Mouse (Mus musculus): Measurements from ENCODE around the gene Mcm8. TPM values are rescaled to one million over a fixed set of nuclear protein-coding genes. Genes with fewer than 3 reads are reported as not detected.

The Mcm8 gene
- polyA plus RNA-seq, 1 experiment from 2014 or later = 19.3 TPM

DNA sequence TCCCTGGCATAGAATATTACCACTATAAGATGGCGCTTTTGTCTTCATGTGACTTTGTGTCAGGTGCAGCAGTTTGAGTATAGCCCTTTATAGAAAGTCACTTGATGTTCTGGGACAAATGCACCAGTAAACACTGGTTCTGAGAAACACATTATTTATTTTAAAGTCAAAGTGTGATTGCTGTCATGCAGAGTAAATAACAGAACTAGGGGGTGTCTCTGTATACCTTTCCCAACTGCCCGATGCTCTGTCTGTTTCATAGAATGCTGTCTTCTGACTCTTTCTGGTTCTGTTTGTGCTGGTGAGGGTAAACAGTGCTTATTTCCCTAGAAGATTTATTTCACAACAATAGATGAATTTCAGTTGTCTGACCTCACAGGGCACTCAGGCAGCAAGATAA lies 47.4 kb downstream of the Mcm8 start:
- no peaks in the 10 kb centered on the region for H3K9me3 ChIP-seq (ENCODE audit: control insufficient read depth, low read length)
- H3K27ac ChIP-seq (ENCODE audit: low read depth, low read length) = no peak overlapping the region
- ATAC-seq (ENCODE audit: insufficient read depth, low FRiP score, low TSS enrichment) (no peak), DNase-seq (ENCODE audit: low spot score) (no peak)
- 0 out of 2 replicates have a peak, but pooled peaks cover 2% of the 10 kb centered on the region for H3K36me3 ChIP-seq (ENCODE audit: control insufficient read depth, insufficient read depth, low read length)
- H3K27me3 ChIP-seq (ENCODE audit: control insufficient read depth, insufficient read depth, low read length) = no peaks in the 10 kb centered on the region
- no peak overlapping the region for H3K4me3 ChIP-seq (ENCODE audit: low read depth, low read length)
- no peak overlapping the region for H3K9ac ChIP-seq (ENCODE audit: low read length)
- H3K4me2 ChIP-seq (ENCODE audit: low read depth) = no peak overlapping the region
- no peaks in the 10 kb centered on the region for H3K4me1 ChIP-seq (ENCODE audit: control insufficient read depth, insufficient read depth, low read length)
- WGBS = 93% methylated on average over 2 of the region's 2 CpGs

- Histone ChIP-seq H3K4me3 (ENCODE audit: low read depth, low read length) (no peak overlapping the region), H3K36me3 (ENCODE audit: control insufficient read depth, insufficient read depth, low read length) (0 out of 2 replicates have a peak, but pooled peaks cover 2% of the 10 kb centered on the region), H3K9ac (ENCODE audit: low read length) (no peak overlapping the region), H3K4me1 (ENCODE audit: control insufficient read depth, insufficient read depth, low read length) (no peaks in the 10 kb centered on the region), H3K27ac (ENCODE audit: low read depth, low read length) (no peak overlapping the region), H3K4me2 (ENCODE audit: low read depth) (no peak overlapping the region), H3K27me3 (ENCODE audit: control insufficient read depth, insufficient read depth, low read length) (no peaks in the 10 kb centered on the region), H3K9me3 (ENCODE audit: control insufficient read depth, low read length) (no peaks in the 10 kb centered on the region)
- ATAC-seq (ENCODE audit: insufficient read depth, low FRiP score, low TSS enrichment) (no peak), DNase-seq (ENCODE audit: low spot score) (no peak)
- 84% methylated on average over 5 of the region's 5 CpGs for WGBS
Measured at GRCm38 (mm10) chr2:132867521-132867920, 51.6 kb downstream of the Mcm8 start.

DNA sequence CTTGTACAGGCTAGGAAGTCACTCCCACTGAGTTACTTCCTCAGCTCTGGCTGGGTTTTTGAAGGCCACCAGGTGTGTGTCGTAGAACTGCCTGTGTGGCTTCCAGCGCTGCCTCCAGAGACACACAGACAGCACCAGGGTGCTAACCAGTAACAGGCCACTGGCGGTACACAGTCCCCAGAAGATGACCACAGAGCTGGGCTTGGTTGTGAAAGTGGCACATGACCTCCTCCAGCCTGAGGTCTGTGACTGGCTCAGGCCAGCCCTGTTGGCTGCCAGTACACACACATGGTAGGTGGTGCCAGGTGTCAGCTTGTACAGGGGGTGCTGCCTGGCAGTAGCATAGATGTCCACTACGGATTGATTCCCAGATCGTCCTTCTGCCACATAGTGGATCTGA lies 53.7 kb downstream of the Mcm8 start:
- ATAC-seq (ENCODE audit: insufficient read depth, low FRiP score, low TSS enrichment) = no peak
- Histone ChIP-seq H3K4me1 (ENCODE audit: control insufficient read depth, insufficient read depth, low read length) (no peaks in the 10 kb centered on the region), H3K4me3 (ENCODE audit: low read depth, low read length) (no peak overlapping the region), H3K4me2 (ENCODE audit: low read depth) (no peak overlapping the region), H3K27ac (ENCODE audit: low read depth, low read length) (no peak overlapping the region), H3K9me3 (ENCODE audit: control insufficient read depth, low read length) (no peaks in the 10 kb centered on the region), H3K27me3 (ENCODE audit: control insufficient read depth, insufficient read depth, low read length) (no peaks in the 10 kb centered on the region), H3K9ac (ENCODE audit: low read length) (no peak overlapping the region), H3K36me3 (ENCODE audit: control insufficient read depth, insufficient read depth, low read length) (no peaks in the 10 kb centered on the region)
- 89% methylated on average over 5 of the region's 5 CpGs for WGBS
- DNase-seq (ENCODE audit: low spot score) = no peak

DNA sequence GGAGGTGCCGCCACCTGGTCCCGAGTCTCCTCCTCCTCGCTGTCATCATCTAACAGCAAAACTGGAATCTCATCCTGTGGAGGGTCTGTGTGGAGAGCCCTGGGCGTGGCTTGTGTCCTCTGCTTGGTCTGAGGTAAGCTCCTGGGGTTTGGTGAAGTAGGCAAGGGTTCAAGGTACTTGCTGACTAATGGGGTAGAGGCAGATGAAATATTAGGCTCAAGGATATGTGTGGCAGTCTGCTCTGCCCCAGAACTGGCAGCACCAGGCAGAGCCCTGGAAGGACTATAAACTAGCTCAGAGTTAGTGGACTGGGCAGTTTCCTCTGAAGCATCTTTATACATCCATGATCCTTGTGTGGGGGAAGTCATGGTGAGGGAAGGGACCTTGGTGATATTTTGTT lies 54.3 kb downstream of the Mcm8 start:
- DNase-seq (ENCODE audit: low spot score) = no peak
- H3K4me2 ChIP-seq (ENCODE audit: low read depth) = no peak overlapping the region
- H3K4me3 ChIP-seq (ENCODE audit: low read depth, low read length) = no peak overlapping the region
- no peak for ATAC-seq (ENCODE audit: insufficient read depth, low FRiP score, low TSS enrichment)
- H3K9ac ChIP-seq (ENCODE audit: low read length) = no peak overlapping the region
- 76% methylated on average over 4 of the region's 4 CpGs for WGBS
- H3K4me1 ChIP-seq (ENCODE audit: control insufficient read depth, insufficient read depth, low read length) = no peaks in the 10 kb centered on the region
- no peaks in the 10 kb centered on the region for H3K27me3 ChIP-seq (ENCODE audit: control insufficient read depth, insufficient read depth, low read length)
- H3K36me3 ChIP-seq (ENCODE audit: control insufficient read depth, insufficient read depth, low read length) = no peaks in the 10 kb centered on the region
- H3K27ac ChIP-seq (ENCODE audit: low read depth, low read length) = no peak overlapping the region
- H3K9me3 ChIP-seq (ENCODE audit: control insufficient read depth, low read length) = no peaks in the 10 kb centered on the region

GRCm38 (mm10) chr2:132871663-132872062 lies 55.7 kb downstream of the Mcm8 start:
- no peak overlapping the region for H3K4me3 ChIP-seq (ENCODE audit: low read depth, low read length)
- DNase-seq (ENCODE audit: low spot score) = no peak
- ATAC-seq (ENCODE audit: insufficient read depth, low FRiP score, low TSS enrichment) = no peak
- no peaks in the 10 kb centered on the region for H3K27me3 ChIP-seq (ENCODE audit: control insufficient read depth, insufficient read depth, low read length)
- no peaks in the 10 kb centered on the region for H3K36me3 ChIP-seq (ENCODE audit: control insufficient read depth, insufficient read depth, low read length)
- no peaks in the 10 kb centered on the region for H3K4me1 ChIP-seq (ENCODE audit: control insufficient read depth, insufficient read depth, low read length)
- no peak overlapping the region for H3K9ac ChIP-seq (ENCODE audit: low read length)
- 73% methylated on average over 3 of the region's 3 CpGs for WGBS
- H3K4me2 ChIP-seq (ENCODE audit: low read depth) = no peak overlapping the region
- H3K9me3 ChIP-seq (ENCODE audit: control insufficient read depth, low read length) = no peaks in the 10 kb centered on the region
- no peak overlapping the region for H3K27ac ChIP-seq (ENCODE audit: low read depth, low read length)

DNA sequence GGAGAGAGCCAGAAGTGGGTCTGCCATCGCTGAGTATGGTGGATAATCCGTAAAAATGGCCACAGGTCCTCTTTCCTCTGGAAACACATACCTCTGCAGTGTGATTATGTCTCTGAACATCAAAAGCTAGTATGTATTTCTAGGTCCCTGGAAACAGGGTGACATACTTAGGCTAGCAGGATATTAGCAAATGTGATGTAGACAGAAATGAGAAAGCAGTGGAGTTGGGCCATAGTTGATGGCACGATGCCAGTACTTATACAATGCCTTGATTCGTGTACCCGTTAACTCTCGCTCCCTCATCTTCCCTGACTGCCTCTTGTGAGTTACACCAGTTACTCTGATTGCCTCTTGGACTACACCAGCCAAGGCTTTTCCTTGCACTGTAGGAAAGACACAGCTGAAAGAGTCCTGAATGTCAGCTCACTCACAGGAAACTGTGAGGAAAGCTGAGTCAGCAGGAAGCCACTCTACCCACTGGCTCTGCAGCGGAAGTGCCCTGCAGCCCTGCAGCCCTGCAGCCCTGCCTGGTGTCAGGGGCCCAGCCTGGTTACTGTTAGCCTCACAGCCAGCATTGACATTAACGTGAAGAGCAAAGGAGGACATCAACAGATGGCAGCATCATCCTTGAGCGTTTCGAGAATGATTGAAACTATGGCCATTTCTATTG lies 57.9 kb downstream of the Mcm8 start:
- WGBS = 89% methylated on average over 10 of the region's 10 CpGs

GRCm38 (mm10) chr2:132876991-132877390 lies 61.0 kb downstream of the Mcm8 start:
- H3K4me3 ChIP-seq (ENCODE audit: low read depth, low read length) = no peak overlapping the region
- H3K9me3 ChIP-seq (ENCODE audit: control insufficient read depth, low read length) = no peaks in the 10 kb centered on the region
- DNase-seq (ENCODE audit: low spot score) (no peak), ATAC-seq (ENCODE audit: insufficient read depth, low FRiP score, low TSS enrichment) (no peak)
- peaks cover 7% of the 10 kb centered on the region for H3K4me1 ChIP-seq (ENCODE audit: control insufficient read depth, insufficient read depth, low read length)
- H3K4me2 ChIP-seq (ENCODE audit: low read depth) = no peak overlapping the region
- peaks cover 19% of the 10 kb centered on the region for H3K27me3 ChIP-seq (ENCODE audit: control insufficient read depth, insufficient read depth, low read length)
- no peaks in the 10 kb centered on the region for H3K36me3 ChIP-seq (ENCODE audit: control insufficient read depth, insufficient read depth, low read length)
- WGBS = 62% methylated on average over 1 of the region's 1 CpGs
- no peak overlapping the region for H3K27ac ChIP-seq (ENCODE audit: low read depth, low read length)
- H3K9ac ChIP-seq (ENCODE audit: low read length) = no peak overlapping the region

More for the DNA sequence above, 57.9 kb downstream of the Mcm8 start:
- no peak for DNase-seq (ENCODE audit: low spot score)
- Histone ChIP-seq H3K4me2 (ENCODE audit: low read depth) (no peak overlapping the region), H3K27ac (ENCODE audit: low read depth, low read length) (no peak overlapping the region), H3K4me1 (ENCODE audit: control insufficient read depth, insufficient read depth, low read length) (peaks cover under 1% of the 10 kb centered on the region; the same call in 1 of the 2 replicates), H3K9ac (ENCODE audit: low read length) (no peak overlapping the region), H3K27me3 (ENCODE audit: control insufficient read depth, insufficient read depth, low read length) (peaks cover 4% of the 10 kb centered on the region; the same call in 1 of the 2 replicates), H3K36me3 (ENCODE audit: control insufficient read depth, insufficient read depth, low read length) (no peaks in the 10 kb centered on the region), H3K4me3 (ENCODE audit: low read depth, low read length) (no peak overlapping the region), H3K9me3 (ENCODE audit: control insufficient read depth, low read length) (no peaks in the 10 kb centered on the region)
- no peak for ATAC-seq (ENCODE audit: insufficient read depth, low FRiP score, low TSS enrichment)

DNA sequence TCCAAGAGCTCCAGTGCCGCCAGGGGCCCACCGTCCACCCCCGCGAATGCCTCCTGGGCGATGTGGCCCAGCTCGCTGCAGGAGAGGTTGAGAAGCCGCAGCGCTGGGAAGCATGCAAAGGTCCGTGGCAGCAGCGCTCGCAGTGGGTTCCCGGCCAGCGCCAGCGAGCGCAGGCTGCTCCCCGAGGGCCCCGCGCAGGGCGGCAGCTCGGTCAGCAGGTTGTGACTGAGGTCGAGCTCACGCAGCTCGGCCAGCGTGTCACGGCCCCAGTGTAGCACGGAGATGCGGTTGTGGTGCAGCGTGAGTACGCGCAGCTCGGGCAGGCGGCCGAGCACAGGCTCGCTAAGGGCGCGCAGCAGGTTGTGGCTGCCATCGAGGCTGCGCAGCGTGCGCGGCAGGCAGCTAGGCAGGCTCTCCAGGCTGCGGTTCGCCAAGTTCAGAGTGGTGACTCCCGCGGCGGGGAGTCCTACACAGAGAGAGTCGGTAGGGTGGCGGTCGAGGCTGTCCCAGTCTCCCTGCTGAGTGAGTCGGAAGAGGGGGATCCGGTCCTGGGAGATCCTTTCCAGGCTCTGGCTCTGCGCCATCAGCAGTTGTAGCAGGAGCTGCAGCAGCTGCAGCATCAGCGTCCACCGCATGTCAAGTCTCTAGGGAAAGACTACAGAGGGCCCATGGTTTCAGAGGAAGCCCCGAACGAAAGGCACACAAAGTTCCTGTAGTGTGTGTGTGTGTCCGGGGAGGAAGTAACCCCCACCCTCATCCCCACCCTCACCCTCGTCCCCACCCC lies 63.5 kb downstream of the Mcm8 start:
- peaks cover 7% of the 10 kb centered on the region for H3K4me1 ChIP-seq (ENCODE audit: control insufficient read depth, insufficient read depth, low read length)
- H3K4me3 ChIP-seq (ENCODE audit: low read depth, low read length) = peak overlapping the region; percentile 49
- peak; percentile 65 for DNase-seq (ENCODE audit: low spot score)
- peak; percentile 62 for ATAC-seq (ENCODE audit: insufficient read depth, low FRiP score, low TSS enrichment)
- H3K9ac ChIP-seq (ENCODE audit: low read length) = peak overlapping the region; percentile 53
- peaks cover 19% of the 10 kb centered on the region for H3K27me3 ChIP-seq (ENCODE audit: control insufficient read depth, insufficient read depth, low read length)
- no peaks in the 10 kb centered on the region for H3K36me3 ChIP-seq (ENCODE audit: control insufficient read depth, insufficient read depth, low read length)
- H3K9me3 ChIP-seq (ENCODE audit: control insufficient read depth, low read length) = no peaks in the 10 kb centered on the region
- H3K27ac ChIP-seq (ENCODE audit: low read depth, low read length) = no peak overlapping the region
- WGBS = under 1% methylated on average over 58 of the region's 58 CpGs
- peak overlapping the region; percentile 94 for H3K4me2 ChIP-seq (ENCODE audit: low read depth)
